Mouse (Mus musculus): Measurements from ENCODE around the gene Osmr. TPM values are rescaled to one million over a fixed set of nuclear protein-coding genes. Genes with fewer than 3 reads are reported as not detected.

The Osmr gene
- polyA plus RNA-seq (2012; rRNA removed): 0.32 and 0.55 TPM in 2 replicates

GRCm38 (mm10) chr15:6874601-6875019 lies at the start of gene Osmr:
Osmr (minus strand) TSS chr15:6874969.

Other genes starting within 250 kb of the Osmr start
- gene Rictor, start 166.6 kb downstream of the Osmr start, polyA plus RNA-seq (2012; rRNA removed): 11.1 and 18.6 TPM in 2 replicates
- gene Lifr, start 215.6 kb upstream of the Osmr start, polyA plus RNA-seq (2012; rRNA removed): 9.9 and 12.3 TPM in 2 replicates